Mouse (Mus musculus) CD4-positive naive resting alpha-beta T cell, adult 57 days (primary cell): ENCODE data around the gene Tnip1. TPM values are rescaled to one million over a fixed set of nuclear protein-coding genes. Genes with fewer than 3 reads are reported as not detected.

Experiments used
- total RNA-seq: library from RNA; stranded (reverse); gene quantifications from one replicate; pipeline ENCODE4 v1.2.4, GENCODE M21; 2023

Tnip1 gene
- total RNA-seq, result 169 TPM

DNA sequence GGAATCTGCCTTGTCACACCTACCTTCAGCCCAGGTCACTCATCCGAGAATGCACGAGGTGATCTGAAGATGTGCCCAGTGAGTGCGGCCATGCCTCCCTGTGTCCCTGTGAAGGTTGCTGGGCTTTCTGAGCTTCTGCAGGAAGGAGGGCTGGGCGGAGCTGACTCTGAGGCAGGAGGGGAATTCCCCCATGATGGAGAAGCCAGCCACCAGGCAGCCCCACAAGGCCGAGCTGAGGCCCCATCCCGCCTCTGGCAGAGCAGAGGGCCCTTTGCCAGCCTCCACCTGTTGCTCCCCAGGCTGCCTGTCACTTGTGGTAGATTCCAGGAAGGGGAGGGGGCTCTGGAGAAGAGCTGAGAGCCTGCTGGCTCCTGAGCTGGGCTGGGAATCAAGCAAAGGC is at the start of gene Tnip1:
Gene Tnip1, minus strand, starts transcription at position 108 of the 400 bp plus-strand sequence.

DNA sequence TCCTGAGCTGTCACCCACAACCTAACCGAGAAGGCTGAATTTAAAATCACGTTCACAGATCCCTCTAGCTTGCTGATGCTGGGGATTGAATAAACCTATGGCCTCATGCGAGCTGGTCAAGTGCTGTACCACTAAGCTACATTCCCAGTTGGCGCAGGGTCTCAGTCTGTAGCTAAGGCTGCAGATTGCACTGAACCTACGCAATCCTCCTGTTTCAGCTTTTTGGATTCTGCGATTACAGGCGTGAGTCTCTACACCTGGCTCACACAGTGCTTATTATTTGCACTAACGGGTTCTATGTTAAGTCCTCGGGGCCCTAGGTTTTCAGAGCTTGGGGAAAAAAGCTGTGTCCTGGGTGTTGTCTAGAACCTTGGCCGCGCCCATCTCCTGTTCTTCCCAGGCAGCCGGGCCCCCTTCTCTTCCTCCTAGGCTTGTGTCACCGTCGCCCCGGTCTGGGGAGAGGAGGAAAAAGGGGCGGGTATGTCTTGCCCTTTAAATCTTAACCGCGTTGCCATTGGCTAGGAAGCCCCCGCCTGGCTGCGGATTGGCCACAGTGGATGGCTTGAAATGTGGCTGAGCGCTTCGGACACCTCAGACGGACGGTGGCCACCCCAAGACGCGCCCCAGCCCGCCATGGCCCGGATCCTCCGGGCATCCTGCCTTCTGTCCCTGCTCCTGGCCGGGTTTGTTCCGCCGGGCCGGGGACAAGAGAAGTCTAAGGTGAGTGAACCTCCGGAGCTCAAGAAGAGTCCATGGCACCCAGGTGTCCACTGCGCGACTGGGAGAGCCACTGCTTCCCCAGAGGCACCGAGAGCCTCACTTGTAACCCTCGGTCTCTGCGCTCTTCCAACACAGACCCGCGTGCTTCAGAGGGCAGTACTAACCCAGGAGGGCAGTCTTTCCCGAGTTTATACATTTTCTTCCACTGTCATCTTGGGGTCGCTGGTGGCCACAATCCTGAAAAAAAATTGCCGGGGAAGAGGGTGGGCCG is 60.1 kb downstream of the Tnip1 start, which contains the start of gene Gpx3:
Gene Gpx3, plus strand, starts transcription at position 121 of the 991 bp plus-strand sequence.

DNA sequence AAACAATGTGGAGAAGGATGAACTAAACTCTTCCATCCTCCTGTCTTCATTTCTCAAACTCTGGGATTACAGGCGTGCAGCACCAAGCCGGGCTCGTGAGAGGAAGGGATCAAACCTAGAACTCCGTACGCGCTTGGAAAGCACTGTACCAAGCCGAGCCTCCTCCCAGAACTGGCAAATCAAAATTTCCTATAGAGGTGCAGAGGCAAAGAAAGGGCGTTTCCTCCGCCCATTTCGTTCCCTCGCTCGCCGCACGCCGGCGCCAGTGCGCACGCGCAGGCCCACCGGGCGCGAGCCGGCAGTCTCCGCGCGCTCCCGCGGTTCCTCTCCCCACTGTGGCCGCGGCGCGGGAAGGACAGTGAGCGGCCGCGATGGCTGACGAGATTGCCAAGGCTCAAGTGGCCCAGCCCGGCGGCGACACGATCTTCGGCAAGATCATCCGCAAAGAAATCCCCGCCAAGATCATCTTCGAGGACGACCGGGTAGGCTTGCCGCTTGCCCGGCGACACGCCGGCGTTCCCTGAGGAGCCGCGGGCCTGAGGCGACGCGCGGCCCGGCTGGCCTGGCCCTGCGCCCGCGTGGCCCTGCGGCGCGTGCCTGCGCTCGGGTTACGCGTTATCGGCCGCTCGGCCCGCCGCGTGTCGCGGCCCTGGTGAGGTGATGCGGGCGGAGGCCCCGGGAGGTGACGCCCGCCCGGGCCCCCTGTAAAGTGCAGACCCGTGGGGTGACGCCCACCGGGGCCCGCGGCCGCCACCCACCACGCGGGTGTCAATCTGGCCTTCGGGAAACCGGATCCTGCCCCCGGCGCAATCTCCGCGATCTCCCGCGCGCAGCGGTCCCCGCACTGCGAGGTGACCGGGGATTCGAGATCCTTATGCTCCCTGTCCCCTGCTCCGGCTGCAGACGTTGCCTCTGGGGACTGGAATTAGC is 96.3 kb downstream of the Tnip1 start, which contains the start of gene Hint1:
Gene Hint1, plus strand, starts transcription at position 265 of the 930 bp plus-strand sequence.

Other genes with a start within 250 kb of the Tnip1 start
- gene Cdc42se2, start 175.2 kb downstream of the Tnip1 start, total RNA-seq, result 150 TPM
- gene Lyrm7, start 102.0 kb downstream of the Tnip1 start, total RNA-seq, result 9.6 TPM
- gene Hint1, start 96.5 kb downstream of the Tnip1 start, total RNA-seq, result 121 TPM
- 0.86 TPM for gene Gpx3, start 60.5 kb downstream of the Tnip1 start, total RNA-seq
- gene Anxa6, start 70.5 kb upstream of the Tnip1 start, total RNA-seq, result 391 TPM
- 29.9 TPM for gene Ccdc69, start 115.2 kb upstream of the Tnip1 start, total RNA-seq
- gene Gm2a, start 135.2 kb upstream of the Tnip1 start, total RNA-seq, result 73.0 TPM
- gene Slc36a3, start 188.8 kb upstream of the Tnip1 start, total RNA-seq, result not detected
- not detected for gene Slc36a2, start 222.2 kb upstream of the Tnip1 start, total RNA-seq
- gene Slc36a1, start 241.4 kb upstream of the Tnip1 start, total RNA-seq, result 23.8 TPM